ENCODE assay signal across 9 mouse cellular contexts in the genomic region with DNA sequence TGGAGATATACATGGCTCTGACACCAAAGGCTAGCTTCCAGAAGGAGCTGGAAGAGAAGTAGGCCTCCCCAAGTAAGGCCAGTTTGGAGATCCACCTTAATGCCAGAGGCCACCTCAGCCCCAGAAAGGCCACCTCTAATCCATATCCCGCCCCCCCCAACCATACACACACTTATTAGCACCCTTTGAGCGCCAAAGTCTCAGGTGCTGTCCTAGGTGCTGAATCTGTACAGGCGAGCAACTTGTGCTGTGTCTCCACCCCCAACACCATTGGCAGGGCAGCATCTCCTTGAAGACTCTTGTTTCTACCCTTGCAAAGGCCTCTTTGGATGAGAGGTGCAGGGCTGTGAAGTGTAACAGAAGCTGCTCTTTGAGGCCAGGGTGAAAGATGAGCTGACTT. TPM values are rescaled to one million over a fixed set of nuclear protein-coding genes. Genes with fewer than 3 reads are reported as not detected.
DNase-seq lines count a peak whose midpoint lies in the region; ATAC-seq lines count a peak whose summit lies in the region.
"Had no signal": no experiment of that assay in that cellular context is flagged by ENCODE, and none has a peak within 500 bp of the region (broad histone marks: within the 10 kb centered on the region; RNA-seq: fewer than 3 reads in every experiment).

No protein-coding gene starts in this region.

- H3K9me3 ChIP-seq in liver, embryonic 12.5 days (replicated peaks), result no peaks in the 10 kb centered on the region
- H3K9me3 ChIP-seq: lung, embryonic 15.5 days had no signal

- no peaks in the 10 kb centered on the region for H3K36me3 ChIP-seq in liver, embryonic 12.5 days
- H3K36me3 ChIP-seq: lung, embryonic 15.5 days had no signal

- DNase-seq in liver (peak; percentile 31), NIH3T3 (ENCODE audit: low read depth) (peak; percentile 79)
- peak; percentile 84 for DNase-seq in embryo, embryonic 11 days
- peak; percentile 83 for DNase-seq in mesoderm, embryonic 11.5 days (ENCODE audit: low read depth, low spot score)
- DNase-seq in spleen, adult 18-20 months, result no peak
- DNase-seq in cerebellum, postnatal 36 days, result no peak
- DNase-seq: gastrocnemius, postnatal 36 days had no signal

- no peak overlapping the region for H3K4me2 ChIP-seq in liver, embryonic 12.5 days
- H3K4me2 ChIP-seq: lung, embryonic 15.5 days had no signal

- WGBS in liver, embryonic 12.5 days (ENCODE audit: insufficient replicate concordance), result 5% methylated on average over 3 of the region's 3 CpGs

- no peaks in the 10 kb centered on the region for H3K4me1 ChIP-seq in liver, embryonic 12.5 days
- H3K4me1 ChIP-seq: lung, embryonic 15.5 days had no signal

- H3K27ac ChIP-seq in liver, embryonic 12.5 days, result no peak overlapping the region
- H3K27ac ChIP-seq: lung, embryonic 15.5 days had no signal

- peaks cover 34% of the 10 kb centered on the region for H3K27me3 ChIP-seq in liver, embryonic 12.5 days (replicated peaks)

- no peak overlapping the region for H3K4me3 ChIP-seq in liver, embryonic 12.5 days
- H3K4me3 ChIP-seq: lung, embryonic 15.5 days had no signal

- no peak overlapping the region for H3K9ac ChIP-seq in liver, embryonic 12.5 days
- H3K9ac ChIP-seq: lung, embryonic 15.5 days had no signal

- ATAC-seq in liver, embryonic 12.5 days, result no peak

RNA-seq across cellular contexts. Expression of gene Crtac1, which starts 6.4 kb away (rescaled TPM):
- polyA plus RNA-seq in liver, embryonic 12.5 days (2016; fragmentation: Nextera tagmentation; extraction: Ambion mirVana), result 0.08 TPM in 1 of 2 replicates, not detected in the other

Comparison
In these comparisons a context has a peak if more than half of its experiments do, and no peak if none do; other contexts are left out.
1. DNase-seq: peak in liver (single experiment), NIH3T3 (single experiment), embryo, embryonic 11 days (single experiment) and mesoderm, embryonic 11.5 days (single experiment); none in spleen, adult 18-20 months (0 of 2) and cerebellum, postnatal 36 days (0 of 2).